Mouse (Mus musculus) neural tube, embryonic 11.5 days (tissue): Measurements from ENCODE around the gene Amph. TPM values are rescaled to one million over a fixed set of nuclear protein-coding genes. Genes with fewer than 3 reads are reported as not detected.

Experiments used
- ATAC-seq: fragments of 200-750 bp; cut with Nextera tagmentation; 2 replicates; pipeline ENCODE4 v1.8.0; 2017; ENCODE audit warnings: moderate number of reproducible peaks, mild to moderate bottlenecking, moderate TSS enrichment, moderate library complexity; ENCODE audit not compliant: insufficient read depth, low FRiP score, low TSS enrichment
- DNase-seq: peaks from one replicate; pipeline ENCODE4 v3.0.0-alpha.2; 2015; ENCODE audit warnings: low spot score
- H3K27ac ChIP-seq: fragments of 300-500 bp; sonication (generic); 2 replicates; pipeline ENCODE4 v1.5.1; 2014; ENCODE audit warnings: low read depth, mild to moderate bottlenecking, low read length
- H3K27me3 ChIP-seq: fragments of 300-500 bp; sonication (generic); 2 replicates; pipeline ENCODE4 v1.6.1; 2014; ENCODE audit warnings: mild to moderate bottlenecking, low read length, mixed read lengths; ENCODE audit not compliant: control insufficient read depth, insufficient read depth
- H3K36me3 ChIP-seq: fragments of 300-500 bp; sonication (generic); 2 replicates; pipeline ENCODE4 v1.6.1; 2014; ENCODE audit warnings: mild to moderate bottlenecking, low read length, moderate library complexity, mixed read lengths; ENCODE audit not compliant: control insufficient read depth, insufficient read depth
- H3K4me1 ChIP-seq: fragments of 300-500 bp; sonication (generic); 2 replicates; pipeline ENCODE4 v1.6.1; 2014; ENCODE audit warnings: low read length, mixed read lengths; ENCODE audit not compliant: control insufficient read depth, insufficient read depth
- H3K4me2 ChIP-seq: fragments of 300-500 bp; sonication (generic); 2 replicates; pipeline ENCODE4 v1.6.1; 2014; ENCODE audit warnings: low read depth, mild to moderate bottlenecking, moderate library complexity
- H3K4me3 ChIP-seq: fragments of 300-500 bp; sonication (generic); 2 replicates; pipeline ENCODE4 v1.5.1; 2014; ENCODE audit warnings: low read depth, low read length
- H3K9ac ChIP-seq: fragments of 300-500 bp; sonication (generic); 2 replicates; pipeline ENCODE4 v1.6.1; 2014; ENCODE audit warnings: mild to moderate bottlenecking, low read length
- H3K9me3 ChIP-seq: fragments of 300-500 bp; sonication (generic); 2 replicates; pipeline ENCODE4 v1.6.1; 2016; ENCODE audit warnings: low read length; ENCODE audit not compliant: control insufficient read depth
- WGBS: fragments of 180-500 bp; shearing (Covaris S2); extraction: QIAGEN DNeasy Blood & Tissue Kit; methylation state at CpG from one replicate; pipeline ENCODE4 v1.1.7; 2014; 5-methylcytosine and 5-hydroxymethylcytosine counted together
- polyA plus RNA-seq: library from polyadenylated mRNA; unstranded; fragments of >200 nt; fragmentation: Nextera tagmentation; extraction: Ambion mirVana; gene quantifications from 2 replicates; pipeline ENCODE4 v1.2.1, GENCODE M21; 2014

The Amph gene
- polyA plus RNA-seq, 1 experiment from 2014 or later, result 12.6 TPM

- WGBS, result 85% methylated on average over 8 of the region's 8 CpGs
- Histone ChIP-seq H3K27me3 (no peaks in the 10 kb centered on the region), H3K9ac (no peak overlapping the region), H3K27ac (no peak overlapping the region), H3K36me3 (no peaks in the 10 kb centered on the region), H3K9me3 (no peaks in the 10 kb centered on the region), H3K4me1 (no peaks in the 10 kb centered on the region), H3K4me3 (no peak overlapping the region), H3K4me2 (no peak overlapping the region)
- DNase-seq, result no peak
- ATAC-seq, result no peak
These were observed 84.1 kb downstream of the Amph start for GRCm38 (mm10) chr13:19031916-19032688.

DNA sequence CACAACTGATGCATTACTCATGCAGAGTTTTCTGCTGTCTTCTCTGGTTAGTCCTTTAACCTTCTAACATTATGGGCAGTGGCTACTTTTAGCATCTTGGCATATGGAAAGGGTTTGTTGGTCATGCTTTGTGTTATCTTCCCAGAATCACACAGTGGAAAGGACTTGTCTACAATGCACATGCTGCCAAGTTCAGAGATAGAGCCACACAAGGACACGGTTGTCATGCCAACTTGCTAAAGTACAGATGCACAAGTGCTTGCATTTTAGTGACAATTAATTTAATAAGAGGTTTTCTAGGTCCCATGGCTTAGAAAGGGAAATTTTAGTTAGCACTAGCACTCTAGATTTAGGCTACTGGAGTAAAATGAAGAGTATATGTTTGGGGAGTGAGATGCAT is 104.1 kb downstream of the Amph start:
- no peak for ATAC-seq
- Histone ChIP-seq H3K4me3 (no peak overlapping the region), H3K4me1 (no peaks in the 10 kb centered on the region), H3K9me3 (no peaks in the 10 kb centered on the region), H3K27me3 (no peaks in the 10 kb centered on the region), H3K9ac (no peak overlapping the region), H3K36me3 (no peaks in the 10 kb centered on the region), H3K27ac (no peak overlapping the region), H3K4me2 (no peak overlapping the region)
- DNase-seq, result no peak
- 89% methylated on average over 1 of the region's 1 CpGs for WGBS

DNA sequence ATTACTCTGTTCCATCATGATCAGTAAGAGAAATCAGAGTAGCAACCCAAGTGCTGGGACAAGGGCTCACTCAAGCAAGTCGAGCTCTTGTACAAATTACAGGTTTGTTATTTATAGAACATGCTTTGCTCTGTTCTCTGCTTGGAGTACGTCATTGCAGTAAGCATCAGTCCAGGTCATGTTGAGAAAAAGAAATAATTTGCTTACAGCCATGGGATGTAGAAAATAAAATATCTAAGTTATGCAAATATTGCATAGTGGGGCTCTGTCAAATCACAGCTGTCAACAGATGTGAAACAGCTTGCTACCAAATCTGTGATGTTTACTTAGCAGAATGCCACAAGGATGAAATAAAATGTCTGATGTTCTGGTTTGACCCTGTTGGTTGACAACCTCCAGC is 106.5 kb downstream of the Amph start:
- H3K36me3 ChIP-seq, result no peaks in the 10 kb centered on the region
- no peaks in the 10 kb centered on the region for H3K27me3 ChIP-seq
- DNase-seq, result no peak
- no peak overlapping the region for H3K27ac ChIP-seq
- H3K9me3 ChIP-seq, result no peaks in the 10 kb centered on the region
- no peak overlapping the region for H3K4me2 ChIP-seq
- ATAC-seq, result no peak
- H3K4me1 ChIP-seq, result no peaks in the 10 kb centered on the region
- H3K9ac ChIP-seq, result no peak overlapping the region
- WGBS, result 79% methylated on average over 2 of the region's 2 CpGs
- no peak overlapping the region for H3K4me3 ChIP-seq

GRCm38 (mm10) chr13:19072261-19072660 is 124.3 kb downstream of the Amph start:
- no peak for DNase-seq
- no peak overlapping the region for H3K4me2 ChIP-seq

DNA sequence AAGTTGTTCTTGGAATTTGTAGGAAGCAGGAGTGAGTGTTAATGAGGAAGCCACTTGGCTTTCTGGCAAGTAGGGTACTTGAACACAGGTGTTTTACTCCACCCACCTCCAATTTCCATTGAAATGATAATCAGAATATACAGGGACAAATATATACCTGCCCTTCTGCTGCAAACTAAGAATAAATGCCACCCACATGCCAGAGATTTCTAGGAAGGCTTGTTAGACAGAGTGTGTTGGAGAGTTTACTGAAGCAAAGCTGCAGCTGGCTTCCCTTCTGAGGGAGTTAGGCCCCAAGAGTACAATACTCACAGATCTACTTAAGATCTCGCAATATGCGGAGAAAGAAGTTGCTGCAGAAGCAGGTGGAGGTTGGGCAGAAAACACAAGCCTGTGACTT is 129.4 kb downstream of the Amph start:
- H3K9me3 ChIP-seq, result no peaks in the 10 kb centered on the region
- 84% methylated on average over 2 of the region's 2 CpGs for WGBS
- no peak overlapping the region for H3K4me2 ChIP-seq
- DNase-seq (no peak), ATAC-seq (no peak)
- no peak overlapping the region for H3K4me3 ChIP-seq
- H3K4me1 ChIP-seq, result no peaks in the 10 kb centered on the region
- no peak overlapping the region for H3K27ac ChIP-seq
- H3K27me3 ChIP-seq, result no peaks in the 10 kb centered on the region
- no peaks in the 10 kb centered on the region for H3K36me3 ChIP-seq
- H3K9ac ChIP-seq, result no peak overlapping the region

More at GRCm38 (mm10) chr13:19072261-19072660, 124.3 kb downstream of the Amph start:
- Histone ChIP-seq H3K9me3 (no peaks in the 10 kb centered on the region), H3K27me3 (no peaks in the 10 kb centered on the region), H3K4me3 (no peak overlapping the region), H3K9ac (no peak overlapping the region), H3K4me1 (no peaks in the 10 kb centered on the region), H3K36me3 (no peaks in the 10 kb centered on the region), H3K27ac (no peak overlapping the region)
- no peak for ATAC-seq

DNA sequence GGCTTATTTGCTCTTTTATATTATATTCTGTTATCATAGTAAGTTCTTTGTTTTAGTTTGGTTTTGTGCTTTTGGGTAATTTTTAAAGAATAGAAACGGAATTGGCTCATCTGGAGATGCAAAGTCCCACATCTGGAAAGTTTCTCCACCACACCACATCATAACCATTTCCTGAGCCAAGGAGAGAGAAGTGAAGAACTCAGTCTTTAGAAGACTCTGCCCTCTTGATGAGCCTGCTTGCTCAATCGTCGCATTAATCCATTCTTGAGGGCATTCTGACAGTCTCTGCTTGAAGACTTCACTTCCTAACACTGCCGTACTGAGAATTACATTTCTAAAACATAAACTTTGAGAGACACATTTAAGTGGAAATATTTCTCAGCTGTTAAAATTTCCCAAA is 133.9 kb downstream of the Amph start:
- Histone ChIP-seq H3K9me3 (no peaks in the 10 kb centered on the region), H3K36me3 (no peaks in the 10 kb centered on the region), H3K27ac (no peak overlapping the region), H3K9ac (no peak overlapping the region), H3K27me3 (no peaks in the 10 kb centered on the region), H3K4me3 (no peak overlapping the region), H3K4me1 (no peaks in the 10 kb centered on the region), H3K4me2 (no peak overlapping the region)
- 92% methylated on average over 4 of the region's 4 CpGs for WGBS
- ATAC-seq (no peak), DNase-seq (no peak)

DNA sequence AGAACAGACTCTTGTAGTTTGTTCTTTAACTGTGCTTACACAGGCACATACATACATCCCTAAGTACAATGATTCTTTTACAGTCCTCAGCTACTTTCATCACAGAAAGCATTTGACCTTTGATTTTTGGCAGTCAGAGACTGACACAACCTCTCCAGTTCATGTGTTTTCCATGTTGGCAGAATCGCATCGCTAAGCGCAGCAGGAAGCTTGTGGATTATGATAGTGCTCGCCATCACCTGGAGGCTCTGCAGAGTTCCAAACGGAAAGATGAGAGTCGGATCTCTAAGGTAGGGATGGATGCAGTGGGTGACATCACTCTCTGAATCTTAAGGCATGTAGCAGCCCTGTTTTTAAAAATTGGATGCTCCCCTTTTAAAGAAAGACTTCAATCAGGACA is 146.6 kb downstream of the Amph start:
- WGBS, result 93% methylated on average over 6 of the region's 6 CpGs
- Histone ChIP-seq H3K9me3 (no peaks in the 10 kb centered on the region), H3K27ac (no peak overlapping the region), H3K4me1 (no peaks in the 10 kb centered on the region), H3K9ac (no peak overlapping the region), H3K27me3 (no peaks in the 10 kb centered on the region), H3K4me2 (no peak overlapping the region), H3K36me3 (no peaks in the 10 kb centered on the region), H3K4me3 (no peak overlapping the region)
- no peak for ATAC-seq
- DNase-seq, result no peak

GRCm38 (mm10) chr13:19097117-19097516 is 149.1 kb downstream of the Amph start:
- H3K27ac ChIP-seq, result no peak overlapping the region
- H3K4me1 ChIP-seq, result no peaks in the 10 kb centered on the region
- no peaks in the 10 kb centered on the region for H3K27me3 ChIP-seq
- ATAC-seq, result no peak
- no peak overlapping the region for H3K4me3 ChIP-seq
- no peaks in the 10 kb centered on the region for H3K9me3 ChIP-seq
- no peak overlapping the region for H3K9ac ChIP-seq
- DNase-seq, result no peak
- no peaks in the 10 kb centered on the region for H3K36me3 ChIP-seq
- WGBS, result 93% methylated on average over 4 of the region's 4 CpGs
- H3K4me2 ChIP-seq, result no peak overlapping the region

GRCm38 (mm10) chr13:19101889-19102402 is 153.9 kb downstream of the Amph start:
- no peak for DNase-seq
- Histone ChIP-seq H3K9ac (no peak overlapping the region), H3K9me3 (no peaks in the 10 kb centered on the region), H3K27me3 (no peaks in the 10 kb centered on the region), H3K4me2 (no peak overlapping the region), H3K27ac (no peak overlapping the region), H3K4me1 (no peaks in the 10 kb centered on the region), H3K4me3 (no peak overlapping the region), H3K36me3 (no peaks in the 10 kb centered on the region)
- WGBS, result 87% methylated on average over 10 of the region's 10 CpGs
- no peak for ATAC-seq
